Mouse (Mus musculus): ENCODE measurements around the gene Apol7a.

Apol7a gene

GRCm38 (mm10) chr15:77348146-77348545 lies 50.8 kb downstream of the Apol7a start:
- DNase-seq (ENCODE audit: low read depth, low spot score) = no peak

DNA sequence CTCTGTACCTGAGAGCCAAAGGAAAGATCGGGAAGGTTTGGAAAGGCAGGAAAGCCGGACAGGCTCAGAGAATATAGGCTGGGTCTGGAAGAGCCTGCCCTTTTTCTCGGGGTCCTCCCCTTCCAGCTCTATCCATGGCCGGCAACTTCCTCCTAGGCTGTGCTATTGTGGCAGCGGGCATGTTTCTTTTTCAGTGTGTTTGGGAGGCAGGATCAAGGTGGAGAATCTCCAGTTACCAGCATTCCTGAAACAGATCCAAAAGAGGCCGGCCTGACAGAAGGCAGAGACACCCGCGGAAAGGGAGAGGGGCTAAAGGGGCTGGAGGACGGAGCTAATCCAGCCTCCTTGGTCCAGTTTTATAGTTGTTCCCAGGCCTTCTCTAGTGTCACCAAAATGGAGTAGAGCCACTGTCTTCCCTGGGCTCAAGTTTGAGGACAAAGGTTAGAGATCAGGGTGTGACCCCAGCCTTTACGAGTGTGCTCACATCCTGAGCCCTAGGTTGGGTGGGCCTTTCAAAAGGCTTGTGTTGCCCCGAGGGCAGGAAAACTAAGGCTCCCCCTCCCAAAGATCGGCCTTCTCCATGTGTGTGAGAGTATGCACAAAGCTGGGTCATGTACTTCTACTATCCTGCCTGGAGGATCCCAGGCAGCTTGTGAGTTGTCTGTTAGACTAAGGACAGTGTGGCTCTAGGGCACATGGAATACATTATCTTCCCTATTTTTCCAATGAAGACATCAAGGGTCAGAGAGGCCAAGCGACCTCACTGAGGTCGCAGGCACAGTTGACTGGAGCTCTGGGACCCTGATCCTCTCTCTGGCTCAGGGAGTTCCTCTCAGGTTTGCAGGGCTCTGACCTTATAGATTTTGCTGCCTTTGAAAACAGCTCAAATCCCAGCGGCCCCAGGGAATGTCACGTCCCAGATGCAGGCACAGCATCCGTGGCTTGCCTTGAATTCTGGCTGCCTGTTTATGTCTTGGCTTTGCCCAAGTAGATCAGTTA lies 54.5 kb downstream of the Apol7a start:
- peak; percentile 60 for DNase-seq (ENCODE audit: low read depth, low spot score)

DNA sequence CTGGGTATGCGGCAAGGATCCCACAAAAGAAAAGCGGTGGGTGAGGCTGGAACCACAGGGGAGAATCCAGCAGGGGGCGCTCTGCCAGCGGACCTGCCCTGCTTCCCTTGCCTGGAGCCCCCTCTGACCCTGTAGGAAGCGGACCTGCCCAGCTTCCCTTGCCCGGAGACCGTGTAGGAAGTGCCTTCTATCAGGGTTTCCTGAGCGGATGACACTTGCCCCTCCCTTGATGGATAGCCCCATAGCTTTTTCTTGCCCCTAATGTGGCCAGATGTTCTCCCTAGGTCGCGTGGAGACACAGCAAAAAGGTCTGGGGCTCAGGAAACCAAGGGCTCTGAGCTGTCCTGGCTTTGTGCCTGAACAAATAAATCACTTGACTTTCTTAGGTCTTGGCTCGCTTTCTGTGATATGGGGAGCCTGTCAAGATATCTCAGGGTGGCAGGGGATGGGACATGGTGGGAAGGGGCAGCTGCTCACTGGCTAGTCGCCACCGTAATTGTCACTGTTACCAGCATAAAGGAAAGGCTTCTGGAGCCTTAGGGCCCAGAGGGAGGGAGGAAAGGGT lies 55.3 kb downstream of the Apol7a start:
- DNase-seq (ENCODE audit: low read depth, low spot score) = peak; percentile 70

GRCm38 (mm10) chr15:77342962-77343526 lies 55.9 kb downstream of the Apol7a start:
- no peak for DNase-seq (ENCODE audit: low read depth, low spot score)

GRCm38 (mm10) chr15:77342005-77342404 lies 56.9 kb downstream of the Apol7a start:
- no peak for DNase-seq (ENCODE audit: low read depth, low spot score)

GRCm38 (mm10) chr15:77340581-77340980 lies 58.3 kb downstream of the Apol7a start:
- DNase-seq (ENCODE audit: low read depth, low spot score) = no peak

DNA sequence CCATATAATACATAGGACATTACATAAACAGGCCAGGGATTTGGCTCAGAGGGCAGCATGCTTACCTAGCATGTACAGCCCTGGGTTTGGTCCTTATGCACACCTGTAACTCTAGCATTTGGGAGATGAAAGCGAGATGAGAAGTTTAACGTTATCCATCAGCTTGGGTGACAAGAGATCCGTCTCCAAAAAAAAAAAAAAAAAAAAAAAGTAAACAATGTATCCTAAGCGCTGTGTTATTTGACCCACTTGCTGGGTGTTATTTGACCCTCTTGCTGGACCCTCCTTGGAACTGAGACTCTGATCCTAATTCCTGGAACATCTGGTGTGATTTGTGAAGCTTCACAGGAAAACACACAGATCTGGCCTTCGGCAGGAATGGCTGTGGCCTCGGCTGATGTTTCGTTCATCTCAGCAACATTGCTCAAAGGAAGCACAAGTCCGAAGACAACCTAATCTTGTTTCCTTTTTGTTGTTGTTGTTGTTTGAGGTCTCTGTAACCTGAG lies 59.9 kb downstream of the Apol7a start:
- no peak for DNase-seq (ENCODE audit: low read depth, low spot score)

- no peak for DNase-seq (ENCODE audit: low read depth, low spot score)
These were observed 60.5 kb downstream of the Apol7a start for GRCm38 (mm10) chr15:77338451-77338850.
